Mouse (Mus musculus): ENCODE measurements around the gene L1cam. TPM values are rescaled to one million over a fixed set of nuclear protein-coding genes. Genes with fewer than 3 reads are reported as not detected.

The L1cam gene
- polyA plus RNA-seq, 1 experiment from 2014 or later: 4.3 TPM

DNA sequence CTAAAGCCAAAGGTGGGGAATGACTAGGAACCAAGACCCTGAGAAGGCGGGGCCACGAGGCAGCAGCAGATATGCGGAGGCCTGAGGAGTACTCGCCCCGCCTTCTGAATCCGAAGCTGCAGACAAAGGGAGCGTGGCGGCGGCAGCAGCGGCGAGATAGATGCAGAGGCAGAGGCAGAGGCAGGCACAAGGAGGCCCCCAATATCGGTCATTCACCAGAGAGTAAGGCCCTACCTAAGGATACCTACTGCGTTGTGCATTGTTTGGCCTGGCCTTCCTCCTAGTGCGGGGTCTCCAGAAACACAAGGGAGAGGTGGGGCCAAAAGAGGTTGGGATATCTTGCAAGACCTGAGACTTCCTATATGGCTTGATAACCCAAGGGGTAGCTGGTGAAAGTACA, 80.8 kb downstream of the L1cam start:
- Histone ChIP-seq H3K36me3 (ENCODE audit: control insufficient read depth, insufficient read depth, low read length) (no peaks in the 10 kb centered on the region), H3K9ac (ENCODE audit: low read length) (peak overlapping the region; percentile 57), H3K4me1 (replicated peaks; ENCODE audit: control insufficient read depth, insufficient read depth, low read length) (no peaks in the 10 kb centered on the region), H3K27me3 (ENCODE audit: control insufficient read depth, insufficient read depth, low read depth, low read length) (no peaks in the 10 kb centered on the region), H3K4me2 (ENCODE audit: low read depth, low read length) (peak overlapping the region; percentile 52), H3K9me3 (ENCODE audit: control insufficient read depth, low read length) (no peaks in the 10 kb centered on the region), H3K4me3 (ENCODE audit: low read length) (peak overlapping the region; percentile 36), H3K27ac (ENCODE audit: low read length) (no peak overlapping the region)
- WGBS: 20% methylated on average over 14 of the region's 14 CpGs
- 0 out of 2 replicates have a peak, but pooled peaks have one; percentile 23 for ATAC-seq (ENCODE audit: low read depth)

DNA sequence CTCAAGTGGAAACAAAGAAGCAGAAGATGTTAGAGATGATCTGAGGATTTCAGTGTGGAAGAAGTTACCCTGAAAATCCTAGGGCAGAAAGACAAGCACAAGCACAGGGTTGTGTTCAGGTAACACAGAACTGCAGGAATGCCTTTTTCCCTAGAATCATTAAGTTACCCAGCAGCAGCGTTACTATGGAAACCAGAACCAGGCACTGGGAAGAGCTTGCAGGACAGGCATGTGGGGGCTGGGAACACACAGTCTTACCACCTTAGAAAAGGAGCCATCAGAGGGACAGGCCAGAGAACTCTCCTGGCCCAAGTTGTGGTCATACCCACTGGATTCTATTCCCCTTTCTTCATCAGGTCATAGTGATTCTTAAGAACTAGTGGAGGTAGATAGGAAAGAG, 90.1 kb downstream of the L1cam start:
- Histone ChIP-seq H3K4me3 (ENCODE audit: low read length) (no peak overlapping the region), H3K36me3 (ENCODE audit: control insufficient read depth, insufficient read depth, low read length) (no peaks in the 10 kb centered on the region), H3K27ac (ENCODE audit: low read length) (no peak overlapping the region), H3K9ac (ENCODE audit: low read length) (no peak overlapping the region), H3K4me2 (ENCODE audit: low read depth, low read length) (no peak overlapping the region), H3K9me3 (ENCODE audit: control insufficient read depth, low read length) (no peaks in the 10 kb centered on the region), H3K27me3 (ENCODE audit: control insufficient read depth, insufficient read depth, low read depth, low read length) (no peaks in the 10 kb centered on the region), H3K4me1 (replicated peaks; ENCODE audit: control insufficient read depth, insufficient read depth, low read length) (no peaks in the 10 kb centered on the region)
- ATAC-seq (ENCODE audit: low read depth): no peak
- 50% methylated on average over 1 of the region's 1 CpGs for WGBS

Other genes with a start within 250 kb of the L1cam start
- gene Pnck, start 236.0 kb downstream of the L1cam start, polyA plus RNA-seq (2015; fragmentation: Nextera tagmentation; extraction: Ambion mirVana): 14.7 and 16.3 TPM in 2 replicates
- 5.2 and 5.6 TPM in 2 replicates for gene Slc6a8, start 223.0 kb downstream of the L1cam start, polyA plus RNA-seq (2015; fragmentation: Nextera tagmentation; extraction: Ambion mirVana)
- 301 and 317 TPM in 2 replicates for gene Bcap31, start 179.9 kb downstream of the L1cam start, polyA plus RNA-seq (2015; fragmentation: Nextera tagmentation; extraction: Ambion mirVana)
- 27.9 and 29.5 TPM in 2 replicates for gene Abcd1, start 179.5 kb downstream of the L1cam start, polyA plus RNA-seq (2015; fragmentation: Nextera tagmentation; extraction: Ambion mirVana)
- gene Plxnb3, start 139.0 kb downstream of the L1cam start, polyA plus RNA-seq (2015; fragmentation: Nextera tagmentation; extraction: Ambion mirVana): 0.35 and 0.52 TPM in 2 replicates
- gene Srpk3, start 121.7 kb downstream of the L1cam start, polyA plus RNA-seq (2015; fragmentation: Nextera tagmentation; extraction: Ambion mirVana): 5.0 and 7.4 TPM in 2 replicates
- gene Idh3g, start 109.2 kb downstream of the L1cam start, polyA plus RNA-seq (2015; fragmentation: Nextera tagmentation; extraction: Ambion mirVana): 219 and 236 TPM in 2 replicates
- 186 and 209 TPM in 2 replicates for gene Ssr4, start 109.1 kb downstream of the L1cam start, polyA plus RNA-seq (2015; fragmentation: Nextera tagmentation; extraction: Ambion mirVana)
- 0.54 and 0.75 TPM in 2 replicates for gene Pdzd4, start 71.1 kb downstream of the L1cam start, polyA plus RNA-seq (2015; fragmentation: Nextera tagmentation; extraction: Ambion mirVana)
- 0.06 TPM in 1 of 2 replicates, not detected in the other for gene Avpr2, start 4.0 kb downstream of the L1cam start, polyA plus RNA-seq (2015; fragmentation: Nextera tagmentation; extraction: Ambion mirVana)
- gene Arhgap4, start 25.8 kb upstream of the L1cam start, polyA plus RNA-seq (2015; fragmentation: Nextera tagmentation; extraction: Ambion mirVana): 3.1 and 3.5 TPM in 2 replicates
- gene Naa10, start 25.8 kb upstream of the L1cam start, polyA plus RNA-seq (2015; fragmentation: Nextera tagmentation; extraction: Ambion mirVana): 132 and 136 TPM in 2 replicates
- gene Renbp, start 34.7 kb upstream of the L1cam start, polyA plus RNA-seq (2015; fragmentation: Nextera tagmentation; extraction: Ambion mirVana): 43.7 and 43.9 TPM in 2 replicates
- gene Hcfc1, start 70.3 kb upstream of the L1cam start, polyA plus RNA-seq (2015; fragmentation: Nextera tagmentation; extraction: Ambion mirVana): 48.4 and 48.7 TPM in 2 replicates
- 57.7 and 61.6 TPM in 2 replicates for gene Irak1, start 127.8 kb upstream of the L1cam start, polyA plus RNA-seq (2015; fragmentation: Nextera tagmentation; extraction: Ambion mirVana)
- not detected in 2 replicates for gene Opn1mw, start 231.4 kb upstream of the L1cam start, polyA plus RNA-seq (2015; fragmentation: Nextera tagmentation; extraction: Ambion mirVana)
- gene Mecp2, start 239.3 kb upstream of the L1cam start, polyA plus RNA-seq (2015; fragmentation: Nextera tagmentation; extraction: Ambion mirVana): 11.5 and 11.6 TPM in 2 replicates